Mouse (Mus musculus) neural tube, embryonic 10.5 days (tissue): ENCODE results near the gene Nlrp4c.
A peak's percentile ranks its signal among the peaks of the same experiment; 100 is the strongest.
"Not testable (repeated sequence)": the region's sequence is repeated elsewhere in the genome, so short reads cannot be mapped to it uniquely, and the experiment has no call there.

ENCODE experiments used
- DNase-seq: peaks from one replicate; pipeline ENCODE4 v3.0.0-alpha.2; 2017; ENCODE audit warnings: low spot score; ENCODE audit errors: extremely low spot score

Gene Nlrp4c

GRCm38 (mm10) chr7:6044861-6045260 is at the start of gene Nlrp4c:
Gene Nlrp4c, plus strand, starts transcription at chr7:6045161.
- no peak for DNase-seq

DNA sequence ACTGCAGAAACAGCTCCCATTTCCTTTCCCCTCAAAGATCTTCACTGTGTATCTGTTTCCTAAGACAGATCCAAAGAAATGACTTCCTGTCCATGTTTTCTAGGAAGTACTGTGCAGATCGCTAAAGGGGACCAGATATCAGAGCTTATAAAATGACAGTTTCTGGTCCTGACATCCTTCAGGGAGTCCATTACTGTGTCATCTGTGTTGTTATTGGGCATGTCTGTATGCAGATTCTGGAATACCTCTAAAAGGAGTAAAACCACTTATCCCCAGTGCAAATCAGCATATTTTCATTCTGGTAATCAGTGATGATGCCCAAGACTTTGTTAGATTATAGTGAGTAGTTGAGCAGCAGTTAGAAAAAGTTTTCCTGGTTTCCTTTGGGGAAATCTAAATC is 34.1 kb upstream of the Nlrp4c start, which contains the start of gene Vmn1r65:
TSS of gene Vmn1r65 (minus strand) at position 101 of the 400 bp plus-strand sequence.
- DNase-seq: no peak

- DNase-seq: no peak
Measured at GRCm38 (mm10) chr7:6119501-6119900, 74.5 kb downstream of the Nlrp4c start.

GRCm38 (mm10) chr7:6120104-6120503 is 75.1 kb downstream of the Nlrp4c start:
- not testable (repeated sequence) for DNase-seq

DNA sequence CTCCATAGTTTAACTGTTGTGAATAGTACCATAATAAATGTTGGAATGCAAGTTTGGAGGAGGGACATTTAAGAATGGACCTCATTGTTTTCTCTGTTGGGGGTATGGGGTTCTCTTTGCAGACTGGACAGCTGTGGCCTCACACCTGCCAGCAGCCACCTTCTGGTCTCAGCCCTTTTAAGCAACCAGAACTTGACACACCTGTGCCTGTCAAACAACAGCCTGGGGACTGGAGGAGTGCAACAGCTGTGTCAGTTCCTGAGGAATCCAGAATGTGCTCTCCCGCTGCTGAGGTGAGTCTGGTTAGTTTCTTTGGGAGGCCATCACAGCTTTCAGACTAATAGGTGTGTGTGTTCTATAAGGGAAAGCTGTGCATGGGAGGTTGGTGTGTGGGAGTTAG is 76.2 kb downstream of the Nlrp4c start:
- not testable (repeated sequence) for DNase-seq

GRCm38 (mm10) chr7:6126690-6127448 is 81.9 kb downstream of the Nlrp4c start:
- DNase-seq: peak; percentile 45

- no peak for DNase-seq
Measured at GRCm38 (mm10) chr7:6130346-6130745, 85.4 kb downstream of the Nlrp4c start.

DNA sequence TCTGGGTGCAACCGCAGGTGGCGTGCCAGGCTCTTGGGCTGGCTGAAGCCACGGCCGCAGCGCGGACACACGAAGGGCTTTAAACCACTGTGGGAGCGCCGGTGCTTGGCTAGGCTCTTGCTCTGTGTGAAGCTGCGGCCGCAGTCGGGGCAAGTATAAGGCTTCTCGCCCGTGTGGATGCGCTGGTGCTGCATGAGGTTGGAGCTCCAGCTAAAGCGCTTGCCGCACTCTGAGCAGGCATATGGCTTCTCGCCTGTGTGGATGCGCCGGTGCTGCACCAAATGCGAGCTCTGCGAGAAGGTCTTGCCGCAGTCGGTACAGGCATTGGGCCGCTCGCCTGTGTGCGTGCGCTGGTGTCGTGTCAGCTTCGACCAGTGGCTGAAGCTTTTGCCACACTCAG is 87.7 kb downstream of the Nlrp4c start:
- no peak for DNase-seq

DNA sequence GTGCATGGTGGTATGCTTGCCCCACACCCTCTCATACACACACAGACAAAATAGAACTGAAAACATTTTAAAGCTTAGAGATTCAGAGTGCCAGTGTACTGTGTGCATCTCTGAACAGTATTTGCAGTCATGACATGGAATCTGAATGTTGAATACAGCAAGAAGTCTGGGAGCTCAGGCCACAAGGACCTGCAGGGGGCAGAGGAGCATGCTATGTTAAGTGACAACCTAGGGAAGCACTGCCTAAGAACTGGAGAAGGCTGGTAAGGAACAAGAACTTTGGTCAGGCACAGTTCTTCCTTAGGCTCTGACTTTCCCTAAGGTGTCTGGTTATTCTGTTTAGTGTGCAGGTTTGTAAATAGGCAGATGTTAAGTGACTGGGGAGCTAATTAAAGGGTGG is 91.5 kb downstream of the Nlrp4c start:
- DNase-seq: no peak

DNA sequence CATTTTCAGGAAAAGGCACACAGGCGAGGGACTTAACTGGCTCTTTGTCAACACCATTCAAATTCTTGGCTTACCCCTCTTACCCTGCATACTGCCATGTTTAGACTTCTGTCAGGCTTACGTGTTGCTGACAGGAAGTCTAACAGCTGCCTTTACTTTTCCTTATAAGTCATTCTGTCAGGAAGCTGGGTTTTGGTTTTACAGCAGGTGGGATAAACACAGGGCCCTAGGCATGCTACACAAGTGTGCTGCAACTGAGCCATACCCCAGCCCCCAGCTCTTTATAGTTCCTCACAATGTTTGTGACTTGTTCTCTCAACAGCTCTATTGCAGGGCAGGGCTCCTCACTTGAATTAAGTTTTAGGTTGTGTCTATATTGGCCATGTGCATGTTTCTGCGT is 94.3 kb downstream of the Nlrp4c start:
- no peak for DNase-seq

- no peak for DNase-seq
Measured at GRCm38 (mm10) chr7:6143991-6144531, 99.1 kb downstream of the Nlrp4c start.

DNA sequence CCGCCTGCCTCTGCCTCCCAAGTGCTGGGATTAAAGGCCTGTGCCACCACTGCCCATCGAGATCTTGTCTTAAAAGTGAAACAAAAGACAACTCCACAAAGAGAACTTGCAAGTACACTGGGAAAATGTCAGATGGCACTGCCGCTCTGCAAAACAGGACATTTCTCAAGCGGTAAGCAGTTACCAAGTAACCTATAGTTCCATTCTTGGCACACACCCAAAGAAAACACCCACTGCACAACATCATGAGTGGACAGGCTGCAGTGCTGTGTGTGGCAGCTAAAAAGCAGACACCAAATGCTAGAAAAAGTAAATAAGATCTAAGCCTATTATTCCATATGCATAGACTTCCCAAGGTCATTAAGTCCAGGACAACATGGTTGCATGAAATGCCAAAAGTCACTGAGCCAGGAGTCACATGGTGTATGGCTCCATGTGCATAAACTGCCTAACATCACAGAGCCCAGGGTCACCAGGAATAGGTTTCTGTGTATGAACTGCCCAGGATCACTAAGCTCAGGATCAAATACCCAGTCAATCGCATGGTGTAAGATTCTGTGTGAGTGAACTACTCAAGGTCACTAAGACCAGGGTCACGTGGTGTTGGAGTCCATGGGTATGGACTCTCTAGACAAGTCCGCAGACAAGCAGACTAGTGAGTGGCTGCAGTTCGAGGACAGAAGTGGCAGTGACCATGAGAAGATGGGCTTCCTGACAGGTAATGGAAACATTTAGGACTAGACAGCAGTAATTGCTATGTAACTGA is 100.6 kb downstream of the Nlrp4c start:
- DNase-seq: no peak

DNA sequence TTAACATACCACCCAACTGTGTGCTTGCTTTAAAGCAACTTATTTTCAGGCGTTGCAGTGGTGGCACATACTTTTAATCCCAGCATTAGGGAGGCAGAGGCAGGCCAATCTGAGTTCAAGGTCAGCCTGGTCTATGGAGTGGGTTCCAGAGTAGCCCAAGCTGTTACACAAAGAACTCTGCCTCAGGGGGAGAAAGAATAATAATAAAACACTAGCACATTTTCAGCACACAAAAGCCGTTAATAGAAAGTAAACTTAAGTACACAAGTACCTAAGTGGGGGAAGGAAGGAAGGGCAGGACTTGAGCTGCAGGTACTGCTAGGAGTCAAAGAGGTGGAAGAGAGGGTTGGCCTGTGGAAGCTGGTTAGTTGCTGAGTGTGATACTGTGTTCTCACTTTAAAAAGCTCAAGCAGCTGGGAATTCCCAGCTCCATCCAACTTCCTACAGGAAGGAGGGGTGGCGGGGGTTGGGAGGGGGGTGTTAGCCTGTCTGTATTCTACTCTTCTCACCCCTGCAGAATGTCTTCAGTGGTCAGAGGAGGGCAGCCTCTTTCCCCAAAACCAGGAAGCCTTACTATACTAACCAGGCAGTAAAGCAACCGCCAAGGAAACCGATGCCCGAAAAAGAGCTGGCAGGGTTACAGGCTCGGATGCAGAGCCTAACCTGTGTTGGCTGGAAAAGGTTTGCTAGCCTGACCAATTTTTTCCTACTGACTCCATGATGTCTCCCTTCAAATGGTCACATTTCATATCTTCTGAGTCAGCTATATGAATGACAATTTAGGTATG is 101.4 kb downstream of the Nlrp4c start:
- no peak for DNase-seq

DNA sequence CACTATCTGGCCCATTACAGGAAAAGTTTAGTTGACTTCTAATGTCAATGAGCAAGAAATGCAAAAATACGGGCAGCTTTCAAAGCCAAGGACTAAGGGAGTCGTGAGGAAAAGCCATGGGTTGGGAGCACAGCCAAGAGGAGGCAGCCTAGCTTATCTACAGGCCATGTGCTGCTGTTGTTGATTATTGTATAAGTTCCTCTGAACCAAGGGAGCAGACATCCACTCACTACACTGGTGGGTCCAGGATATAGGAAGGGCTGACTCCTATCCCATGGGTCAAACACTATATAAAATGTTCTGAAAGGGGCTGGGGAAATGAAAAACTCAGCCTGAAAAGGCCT is 102.0 kb downstream of the Nlrp4c start:
- DNase-seq: no peak

- DNase-seq: no peak
Measured at GRCm38 (mm10) chr7:6147688-6148087, 102.7 kb downstream of the Nlrp4c start.

- no peak for DNase-seq
Measured at GRCm38 (mm10) chr7:6151266-6151665, 106.3 kb downstream of the Nlrp4c start.

- DNase-seq: no peak
Measured at GRCm38 (mm10) chr7:6152036-6152435, 107.1 kb downstream of the Nlrp4c start.

DNA sequence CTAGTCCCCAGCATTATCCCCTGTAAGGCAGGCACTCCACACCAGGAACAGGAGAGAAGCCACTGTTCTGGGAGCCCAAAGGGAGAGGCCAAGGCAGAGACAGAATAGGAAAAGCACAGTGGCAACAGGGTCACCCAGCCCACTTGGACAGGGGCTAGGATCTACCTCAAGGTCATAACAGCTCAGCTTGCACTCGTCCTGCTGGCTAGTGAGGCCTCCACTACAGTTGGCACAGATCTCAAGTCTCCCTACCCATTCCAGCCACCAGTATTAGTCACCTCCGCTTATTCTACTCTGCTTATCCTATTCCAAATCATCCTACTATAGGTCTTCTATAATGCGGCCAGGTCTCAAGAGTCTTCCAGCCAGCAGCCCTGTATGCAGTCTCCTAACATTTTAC is 108.2 kb downstream of the Nlrp4c start:
- DNase-seq: no peak

DNA sequence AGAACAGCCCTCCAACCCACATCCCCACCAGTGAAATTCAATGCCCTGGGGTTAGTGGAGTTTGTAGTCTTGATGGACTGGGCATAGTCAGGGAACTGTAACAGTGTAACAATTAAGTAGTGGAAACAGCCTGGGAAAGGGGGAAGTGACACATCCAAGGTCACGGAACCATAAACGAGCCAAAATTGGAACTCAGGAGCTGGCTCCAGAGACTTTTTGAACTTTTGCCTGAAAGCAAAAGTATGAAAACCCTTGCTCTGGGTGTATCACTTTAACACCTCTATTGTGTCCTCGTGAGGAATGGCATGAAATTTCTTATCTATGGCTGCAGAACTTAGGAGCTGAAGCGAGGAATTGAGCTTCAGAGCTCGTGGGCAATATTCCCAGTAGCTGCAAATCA is 109.2 kb downstream of the Nlrp4c start:
- DNase-seq: no peak
